Mouse (Mus musculus): Measurements from ENCODE around the gene Suco. TPM values are rescaled to one million over a fixed set of nuclear protein-coding genes. Genes with fewer than 3 reads are reported as not detected.
A peak's percentile ranks its signal among the peaks of the same experiment; 100 is the strongest.

Suco gene
- polyA plus RNA-seq, 1 experiment: 6.0 TPM

GRCm38 (mm10) chr1:161877580-161878142, 1.2 kb upstream of the Suco start:
- TF ChIP-seq CTCF (IDR thresholded peaks at IDR 0.05; ENCODE audit: borderline replicate concordance, control insufficient read depth, extremely low read depth, insufficient read depth, low read length, poor library complexity): no peak
- no peak for TF ChIP-seq POLR2A (IDR thresholded peaks at IDR 0.05; ENCODE audit: control insufficient read depth, extremely low read depth, insufficient read depth, low read length, poor library complexity)
- Histone ChIP-seq H3K27me3 (ENCODE audit: control insufficient read depth, insufficient read depth, low read length) (no peaks in the 10 kb centered on the region), H3K4me3 (ENCODE audit: control insufficient read depth, insufficient read depth, low read length) (peak overlapping the region; percentile 52), H3K4me1 (replicated peaks; ENCODE audit: control insufficient read depth, insufficient read depth, low read length) (peaks cover 4% of the 10 kb centered on the region), H3K27ac (ENCODE audit: control insufficient read depth, insufficient read depth, low read length) (peak overlapping the region; percentile 74), H3K36me3 (ENCODE audit: control insufficient read depth, insufficient read depth, low read length) (no peaks in the 10 kb centered on the region)
- WGBS: 33% methylated on average over 5 of the region's 5 CpGs
- DNase-seq: peak; percentile 7

- Histone ChIP-seq H3K4me3 (ENCODE audit: control insufficient read depth, insufficient read depth, low read length) (peak overlapping the region; percentile 80), H3K36me3 (ENCODE audit: control insufficient read depth, insufficient read depth, low read length) (no peaks in the 10 kb centered on the region), H3K27me3 (ENCODE audit: control insufficient read depth, insufficient read depth, low read length) (no peaks in the 10 kb centered on the region), H3K4me1 (replicated peaks; ENCODE audit: control insufficient read depth, insufficient read depth, low read length) (peaks cover 4% of the 10 kb centered on the region), H3K27ac (ENCODE audit: control insufficient read depth, insufficient read depth, low read length) (peak overlapping the region; percentile 79)
- TF ChIP-seq POLR2A (IDR thresholded peaks at IDR 0.05; ENCODE audit: control insufficient read depth, extremely low read depth, insufficient read depth, low read length, poor library complexity) (no peak), CTCF (IDR thresholded peaks at IDR 0.05; ENCODE audit: borderline replicate concordance, control insufficient read depth, extremely low read depth, insufficient read depth, low read length, poor library complexity) (no peak)
- DNase-seq: no peak
- under 1% methylated on average over 34 of the region's 34 CpGs for WGBS
Observed at GRCm38 (mm10) chr1:161875706-161876552, 553 bp downstream of the Suco start.

GRCm38 (mm10) chr1:161869422-161869821, 7.1 kb downstream of the Suco start:
- no peaks in the 10 kb centered on the region for H3K27me3 ChIP-seq (ENCODE audit: control insufficient read depth, insufficient read depth, low read length)
- H3K27ac ChIP-seq (ENCODE audit: control insufficient read depth, insufficient read depth, low read length): no peak overlapping the region
- no peaks in the 10 kb centered on the region for H3K4me1 ChIP-seq (replicated peaks; ENCODE audit: control insufficient read depth, insufficient read depth, low read length)
- TF ChIP-seq CTCF (IDR thresholded peaks at IDR 0.05; ENCODE audit: borderline replicate concordance, control insufficient read depth, extremely low read depth, insufficient read depth, low read length, poor library complexity): no peak
- H3K36me3 ChIP-seq (ENCODE audit: control insufficient read depth, insufficient read depth, low read length): no peaks in the 10 kb centered on the region
- WGBS: 85% methylated on average over 1 of the region's 1 CpGs
- no peak overlapping the region for H3K4me3 ChIP-seq (ENCODE audit: control insufficient read depth, insufficient read depth, low read length)
- DNase-seq: no peak

DNA sequence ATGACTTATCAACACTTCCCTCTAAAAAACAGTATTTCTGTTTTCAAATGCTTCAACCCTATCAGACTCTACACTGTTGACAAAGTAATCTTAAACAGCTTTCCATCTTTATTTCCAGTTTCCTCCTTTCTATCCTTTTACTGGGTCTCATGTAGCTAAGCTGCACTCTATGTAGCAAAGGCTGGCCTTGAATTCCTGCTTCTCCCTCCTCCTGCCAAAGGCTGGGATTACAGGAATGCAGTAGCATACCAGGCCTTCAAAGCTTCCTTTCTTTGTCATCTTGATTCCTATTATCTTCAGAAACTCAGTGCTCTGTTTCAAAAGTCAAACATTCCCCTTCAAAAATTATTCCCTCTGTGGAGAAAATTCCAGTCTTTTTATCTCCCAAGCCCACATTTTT, 8.1 kb downstream of the Suco start:
- DNase-seq: no peak
- Histone ChIP-seq H3K36me3 (ENCODE audit: control insufficient read depth, insufficient read depth, low read length) (no peaks in the 10 kb centered on the region), H3K27ac (ENCODE audit: control insufficient read depth, insufficient read depth, low read length) (no peak overlapping the region), H3K27me3 (ENCODE audit: control insufficient read depth, insufficient read depth, low read length) (no peaks in the 10 kb centered on the region), H3K4me1 (replicated peaks; ENCODE audit: control insufficient read depth, insufficient read depth, low read length) (no peaks in the 10 kb centered on the region), H3K4me3 (ENCODE audit: control insufficient read depth, insufficient read depth, low read length) (no peak overlapping the region)
- TF ChIP-seq POLR2A (IDR thresholded peaks at IDR 0.05; ENCODE audit: control insufficient read depth, extremely low read depth, insufficient read depth, low read length, poor library complexity) (no peak), CTCF (IDR thresholded peaks at IDR 0.05; ENCODE audit: borderline replicate concordance, control insufficient read depth, extremely low read depth, insufficient read depth, low read length, poor library complexity) (no peak)

DNA sequence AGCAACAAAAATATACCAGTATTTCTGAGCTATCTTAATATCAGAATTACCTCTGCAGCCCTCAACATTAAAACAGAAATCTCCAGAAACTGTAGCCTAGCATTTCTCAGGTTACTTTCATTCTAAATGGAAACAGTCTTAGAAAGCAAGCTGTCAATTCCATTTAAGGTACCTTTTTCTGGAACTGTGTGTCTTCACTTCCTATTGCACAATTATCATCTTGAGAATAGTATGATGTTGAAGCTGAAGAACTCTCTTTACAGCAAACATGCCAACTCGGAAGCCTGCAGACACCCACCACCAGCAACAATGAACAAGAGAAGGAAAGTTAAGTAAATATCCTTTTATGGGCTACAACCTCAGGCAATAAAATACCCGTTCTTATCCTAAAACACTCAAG, 12.7 kb downstream of the Suco start:
- WGBS: 86% methylated on average over 2 of the region's 2 CpGs
- no peak for TF ChIP-seq CTCF (IDR thresholded peaks at IDR 0.05; ENCODE audit: borderline replicate concordance, control insufficient read depth, extremely low read depth, insufficient read depth, low read length, poor library complexity)
- TF ChIP-seq POLR2A (IDR thresholded peaks at IDR 0.05; ENCODE audit: control insufficient read depth, extremely low read depth, insufficient read depth, low read length, poor library complexity): no peak
- no peak overlapping the region for H3K27ac ChIP-seq (ENCODE audit: control insufficient read depth, insufficient read depth, low read length)

DNA sequence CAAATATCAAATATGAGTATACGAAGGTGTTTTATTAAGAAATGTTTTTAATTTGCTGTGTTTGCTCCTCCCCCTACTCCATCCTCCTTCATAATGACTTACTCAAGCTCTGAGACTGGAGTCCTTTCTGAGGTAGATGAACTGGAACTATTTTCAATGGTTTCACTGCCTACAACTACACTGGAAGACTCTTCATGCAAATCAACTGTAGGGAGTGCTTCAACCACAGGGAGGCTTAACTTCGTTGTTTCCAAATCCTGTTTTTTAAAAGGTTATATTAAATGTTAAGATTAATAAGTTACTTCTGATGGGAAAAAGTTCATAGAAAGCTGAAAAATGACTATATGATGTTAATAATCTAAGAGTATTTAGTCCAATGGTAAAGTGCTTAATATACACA, 17.2 kb downstream of the Suco start:
- H3K36me3 ChIP-seq (ENCODE audit: control insufficient read depth, insufficient read depth, low read length): peaks cover 21% of the 10 kb centered on the region
- H3K27me3 ChIP-seq (ENCODE audit: control insufficient read depth, insufficient read depth, low read length): no peaks in the 10 kb centered on the region
- 96% methylated on average over 2 of the region's 2 CpGs for WGBS
- TF ChIP-seq CTCF (IDR thresholded peaks at IDR 0.05; ENCODE audit: borderline replicate concordance, control insufficient read depth, extremely low read depth, insufficient read depth, low read length, poor library complexity) (no peak), POLR2A (IDR thresholded peaks at IDR 0.05; ENCODE audit: control insufficient read depth, extremely low read depth, insufficient read depth, low read length, poor library complexity) (no peak)
- H3K4me1 ChIP-seq (replicated peaks; ENCODE audit: control insufficient read depth, insufficient read depth, low read length): no peaks in the 10 kb centered on the region
- no peak overlapping the region for H3K27ac ChIP-seq (ENCODE audit: control insufficient read depth, insufficient read depth, low read length)
- no peak overlapping the region for H3K4me3 ChIP-seq (ENCODE audit: control insufficient read depth, insufficient read depth, low read length)
- DNase-seq: no peak

More for the DNA sequence above, 12.7 kb downstream of the Suco start:
- no peaks in the 10 kb centered on the region for H3K36me3 ChIP-seq (ENCODE audit: control insufficient read depth, insufficient read depth, low read length)
- no peak for DNase-seq
- H3K4me1 ChIP-seq (replicated peaks; ENCODE audit: control insufficient read depth, insufficient read depth, low read length): no peaks in the 10 kb centered on the region
- no peak overlapping the region for H3K4me3 ChIP-seq (ENCODE audit: control insufficient read depth, insufficient read depth, low read length)
- no peaks in the 10 kb centered on the region for H3K27me3 ChIP-seq (ENCODE audit: control insufficient read depth, insufficient read depth, low read length)
